Mouse (Mus musculus) erythroblast, embryonic 14.5 days (primary cell): ENCODE results near the gene Zfp969.
"Not testable (repeated sequence)": the region's sequence is repeated elsewhere in the genome, so short reads cannot be mapped to it uniquely, and the experiment has no call there.

Experiments
- GATA1 ChIP-seq: IDR thresholded peaks from 2 replicates; pipeline ENCODE4 v1.6.1; 2012; ENCODE audit warnings: low read length, inconsistent platforms, mixed read lengths
- TAL1 ChIP-seq: IDR thresholded peaks from 3 replicates; pipeline ENCODE4 v1.6.1; 2012; ENCODE audit warnings: low read length, inconsistent platforms, mixed read lengths

- TF ChIP-seq TAL1, GATA1: not testable (repeated sequence)
Measured at GRCm38 (mm10) chr2:175703546-175703945, at the start of gene Zfp969.
